Mouse (Mus musculus) kidney, embryonic 15.5 days (tissue): ENCODE results near the gene Atp8a1. TPM values are rescaled to one million over a fixed set of nuclear protein-coding genes. Genes with fewer than 3 reads are reported as not detected.
A peak's percentile ranks its signal among the peaks of the same experiment; 100 is the strongest.

Source experiments
- ATAC-seq: fragments of 200-750 bp; cut with Nextera tagmentation; replicated peaks from 2 replicates; pipeline ENCODE4 v1.8.0; 2017; ENCODE audit warnings: moderate TSS enrichment; ENCODE audit not compliant: low FRiP score
- H3K27ac ChIP-seq: fragments of 300-500 bp; sonication (generic); 2 replicates; pipeline ENCODE4 v1.5.1; 2015; ENCODE audit warnings: mild to moderate bottlenecking, inconsistent platforms
- H3K27me3 ChIP-seq: fragments of 300-500 bp; sonication (generic); 2 replicates; pipeline ENCODE4 v1.6.1; 2015; ENCODE audit warnings: inconsistent platforms
- H3K36me3 ChIP-seq: fragments of 300-500 bp; sonication (generic); 2 replicates; pipeline ENCODE4 v1.6.1; 2015; ENCODE audit warnings: inconsistent platforms
- H3K4me1 ChIP-seq: fragments of 300-500 bp; sonication (generic); 2 replicates; pipeline ENCODE4 v1.6.1; 2015; ENCODE audit warnings: inconsistent platforms
- H3K4me2 ChIP-seq: fragments of 300-500 bp; sonication (generic); 2 replicates; pipeline ENCODE4 v1.6.1; 2015; ENCODE audit warnings: moderate library complexity, mild to moderate bottlenecking, inconsistent platforms
- H3K4me3 ChIP-seq: fragments of 300-500 bp; sonication (generic); replicated peaks from 2 replicates; pipeline ENCODE4 v1.5.1; 2015; ENCODE audit warnings: mild to moderate bottlenecking, inconsistent platforms
- H3K9ac ChIP-seq: fragments of 300-500 bp; sonication (generic); 2 replicates; pipeline ENCODE4 v1.6.1; 2015; ENCODE audit warnings: mild to moderate bottlenecking, inconsistent platforms
- H3K9me3 ChIP-seq: fragments of 300-500 bp; sonication (generic); replicated peaks from 2 replicates; pipeline ENCODE4 v1.6.1; 2016; ENCODE audit warnings: inconsistent platforms
- WGBS: fragments of 180-500 bp; shearing (Covaris S2); methylation state at CpG from one replicate; pipeline ENCODE4 v1.1.7; 2015; ENCODE audit warnings: mixed read lengths; 5-methylcytosine and 5-hydroxymethylcytosine counted together
- polyA plus RNA-seq: library from polyadenylated mRNA; unstranded; fragments of >200 nt; fragmentation: Nextera tagmentation; extraction: Ambion mirVana; gene quantifications from 2 replicates; pipeline ENCODE4 v1.2.1, GENCODE M21; 2015

Atp8a1 gene
- polyA plus RNA-seq, 1 experiment from 2014 or later = 11.5 TPM

- Histone ChIP-seq H3K4me1 (peaks cover 34% of the 10 kb centered on the region), H3K4me3 (no peak overlapping the region), H3K36me3 (0 out of 2 replicates have a peak, but pooled peaks cover 3% of the 10 kb centered on the region), H3K27ac (peak overlapping the region; percentile 37; the same call in 1 of the 2 replicates), H3K27me3 (no peaks in the 10 kb centered on the region), H3K4me2 (peak overlapping the region; percentile 14; the same call in 1 of the 2 replicates), H3K9me3 (no peaks in the 10 kb centered on the region), H3K9ac (no peak overlapping the region)
- ATAC-seq = peak; percentile 55; the same call in 1 of the 2 replicates
- WGBS = 25% methylated on average over 8 of the region's 8 CpGs
Observed at GRCm38 (mm10) chr5:67641406-67642120, 205.7 kb downstream of the Atp8a1 start.

- H3K9me3 ChIP-seq = no peaks in the 10 kb centered on the region
- 0 out of 2 replicates have a peak, but pooled peaks cover 3% of the 10 kb centered on the region for H3K36me3 ChIP-seq
- ATAC-seq = peak; percentile 43
- no peak overlapping the region for H3K4me3 ChIP-seq
- H3K27ac ChIP-seq = peak overlapping the region; percentile 30
- no peak overlapping the region for H3K4me2 ChIP-seq
- WGBS = 50% methylated on average over 8 of the region's 8 CpGs
- H3K4me1 ChIP-seq = peaks cover 27% of the 10 kb centered on the region
- H3K9ac ChIP-seq = no peak overlapping the region
- H3K27me3 ChIP-seq = no peaks in the 10 kb centered on the region
Observed at GRCm38 (mm10) chr5:67640596-67641312, 206.5 kb downstream of the Atp8a1 start.

- no peaks in the 10 kb centered on the region for H3K9me3 ChIP-seq
- H3K27ac ChIP-seq = peak overlapping the region; percentile 20; the same call in 1 of the 2 replicates
- H3K4me2 ChIP-seq = no peak overlapping the region
- WGBS = 50% methylated on average over 3 of the region's 3 CpGs
- H3K4me1 ChIP-seq = peaks cover 22% of the 10 kb centered on the region
- H3K9ac ChIP-seq = no peak overlapping the region
- no peaks in the 10 kb centered on the region for H3K27me3 ChIP-seq
- 0 out of 2 replicates have a peak, but pooled peaks have one; percentile 23 for ATAC-seq
- H3K36me3 ChIP-seq = no peaks in the 10 kb centered on the region
- no peak overlapping the region for H3K4me3 ChIP-seq
Observed at GRCm38 (mm10) chr5:67634339-67634738, 212.9 kb downstream of the Atp8a1 start.

DNA sequence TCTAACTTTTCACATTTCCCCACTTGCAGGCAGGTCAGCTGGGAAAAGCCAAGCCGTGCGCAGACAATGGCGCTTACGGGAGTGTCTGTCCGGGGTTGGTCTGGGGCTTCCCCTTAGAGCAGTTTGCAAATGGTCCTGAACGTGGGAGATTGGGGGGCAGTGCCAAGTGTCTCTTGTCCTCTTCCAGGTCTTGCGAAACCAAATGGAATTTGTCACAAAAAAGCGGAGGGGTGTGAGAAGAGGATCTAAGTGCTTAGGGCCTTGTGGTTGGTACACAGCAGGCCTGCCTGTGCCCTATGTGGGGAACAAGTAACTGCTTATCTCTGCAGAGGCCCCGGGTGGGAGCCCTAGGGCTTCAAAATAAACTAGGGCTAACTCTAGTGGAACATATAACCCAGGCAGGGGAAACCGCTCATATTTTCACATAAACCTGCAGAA, 213.4 kb downstream of the Atp8a1 start:
- Histone ChIP-seq H3K4me1 (peaks cover 24% of the 10 kb centered on the region), H3K27ac (no peak overlapping the region), H3K36me3 (no peaks in the 10 kb centered on the region), H3K27me3 (no peaks in the 10 kb centered on the region), H3K4me3 (no peak overlapping the region), H3K9ac (no peak overlapping the region), H3K4me2 (no peak overlapping the region), H3K9me3 (no peaks in the 10 kb centered on the region)
- 0 out of 2 replicates have a peak, but pooled peaks have one; percentile 30 for ATAC-seq
- WGBS = 27% methylated on average over 10 of the region's 10 CpGs

GRCm38 (mm10) chr5:67633138-67633782, 214.0 kb downstream of the Atp8a1 start:
- H3K9me3 ChIP-seq = no peaks in the 10 kb centered on the region
- ATAC-seq = no peak
- 41% methylated on average over 7 of the region's 7 CpGs for WGBS
- H3K4me2 ChIP-seq = no peak overlapping the region
- H3K4me3 ChIP-seq = no peak overlapping the region
- H3K27ac ChIP-seq = no peak overlapping the region
- no peaks in the 10 kb centered on the region for H3K27me3 ChIP-seq
- H3K36me3 ChIP-seq = no peaks in the 10 kb centered on the region
- H3K4me1 ChIP-seq = peaks cover 28% of the 10 kb centered on the region
- H3K9ac ChIP-seq = no peak overlapping the region

GRCm38 (mm10) chr5:67631261-67631660, 216.0 kb downstream of the Atp8a1 start:
- Histone ChIP-seq H3K27ac (no peak overlapping the region), H3K9ac (no peak overlapping the region), H3K4me3 (no peak overlapping the region), H3K4me2 (no peak overlapping the region), H3K27me3 (no peaks in the 10 kb centered on the region), H3K9me3 (no peaks in the 10 kb centered on the region), H3K36me3 (no peaks in the 10 kb centered on the region), H3K4me1 (peaks cover 30% of the 10 kb centered on the region)
- WGBS = 94% methylated on average over 12 of the region's 12 CpGs
- no peak for ATAC-seq

- 69% methylated on average over 6 of the region's 6 CpGs for WGBS
- Histone ChIP-seq H3K27ac (peak overlapping the region; percentile 54; the same call in 1 of the 2 replicates), H3K4me1 (peaks cover 30% of the 10 kb centered on the region)
Observed at GRCm38 (mm10) chr5:67629861-67630260, 217.4 kb downstream of the Atp8a1 start.

GRCm38 (mm10) chr5:67629440-67629839, 217.8 kb downstream of the Atp8a1 start:
- Histone ChIP-seq H3K9ac (no peak overlapping the region), H3K4me3 (no peak overlapping the region), H3K27me3 (no peaks in the 10 kb centered on the region), H3K9me3 (no peaks in the 10 kb centered on the region), H3K27ac (peak overlapping the region; percentile 54), H3K4me2 (no peak overlapping the region), H3K36me3 (no peaks in the 10 kb centered on the region), H3K4me1 (peaks cover 30% of the 10 kb centered on the region)
- WGBS = 44% methylated on average over 7 of the region's 7 CpGs
- peak; percentile 83 for ATAC-seq

More at GRCm38 (mm10) chr5:67629861-67630260, 217.4 kb downstream of the Atp8a1 start:
- H3K4me3 ChIP-seq = no peak overlapping the region
- no peaks in the 10 kb centered on the region for H3K9me3 ChIP-seq
- no peak overlapping the region for H3K9ac ChIP-seq
- H3K36me3 ChIP-seq = no peaks in the 10 kb centered on the region
- ATAC-seq = peak; percentile 38; the same call in 1 of the 2 replicates
- H3K27me3 ChIP-seq = no peaks in the 10 kb centered on the region
- H3K4me2 ChIP-seq = no peak overlapping the region

- peaks cover 23% of the 10 kb centered on the region for H3K4me1 ChIP-seq
- H3K36me3 ChIP-seq = no peaks in the 10 kb centered on the region
- ATAC-seq = no peak
- H3K27me3 ChIP-seq = no peaks in the 10 kb centered on the region
- H3K9ac ChIP-seq = no peak overlapping the region
- H3K27ac ChIP-seq = no peak overlapping the region
- WGBS = 58% methylated on average over 9 of the region's 9 CpGs
- no peak overlapping the region for H3K4me3 ChIP-seq
- H3K4me2 ChIP-seq = no peak overlapping the region
- H3K9me3 ChIP-seq = no peaks in the 10 kb centered on the region
Observed at GRCm38 (mm10) chr5:67628180-67628940, 218.9 kb downstream of the Atp8a1 start.

DNA sequence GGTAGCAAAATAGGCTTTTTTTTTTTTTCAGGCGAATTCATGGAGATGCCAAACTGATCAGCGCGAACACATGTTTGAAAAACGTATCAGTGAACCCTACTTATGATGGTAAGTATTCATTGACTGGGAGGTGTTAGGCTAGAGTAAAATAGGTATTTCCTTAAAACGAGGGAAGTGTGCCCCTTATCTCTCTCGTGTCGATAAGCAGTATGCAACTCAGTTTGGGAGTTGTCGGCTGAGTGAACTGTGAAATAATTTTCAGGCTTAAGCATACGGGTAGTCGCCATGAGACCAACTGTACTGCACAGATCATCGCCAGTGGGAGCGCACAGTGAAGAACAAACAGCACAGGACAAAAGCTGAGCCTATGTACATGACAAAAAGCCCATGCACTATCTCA, 226.0 kb downstream of the Atp8a1 start:
- Histone ChIP-seq H3K4me3 (no peak overlapping the region), H3K9me3 (no peaks in the 10 kb centered on the region), H3K27me3 (no peaks in the 10 kb centered on the region), H3K4me2 (no peak overlapping the region), H3K36me3 (peaks cover 8% of the 10 kb centered on the region; the same call in 1 of the 2 replicates), H3K9ac (no peak overlapping the region), H3K4me1 (peaks cover 8% of the 10 kb centered on the region), H3K27ac (no peak overlapping the region)
- no peak for ATAC-seq
- WGBS = 86% methylated on average over 12 of the region's 12 CpGs

DNA sequence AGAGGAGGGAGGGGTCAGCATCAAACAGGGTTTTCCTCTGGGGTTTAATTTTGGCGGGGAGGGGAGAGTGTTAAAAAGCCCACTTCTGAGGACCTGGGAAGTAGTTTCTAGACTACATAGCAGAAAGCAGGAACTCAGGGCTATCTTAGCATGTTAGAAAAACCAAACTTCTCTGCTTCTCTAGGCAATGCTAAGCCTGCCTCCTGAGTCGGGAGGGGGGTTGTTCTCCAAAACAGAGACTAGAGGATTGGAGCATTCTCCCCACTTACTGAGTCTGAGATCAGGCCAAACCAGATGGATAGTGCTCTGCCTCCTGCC, 237.8 kb downstream of the Atp8a1 start:
- Histone ChIP-seq H3K4me3 (peak overlapping the region; percentile 66), H3K4me2 (peak overlapping the region; percentile 89), H3K9ac (peak overlapping the region; percentile 67), H3K36me3 (peaks cover 16% of the 10 kb centered on the region; the same call in 1 of the 2 replicates), H3K27ac (peak overlapping the region; percentile 95), H3K27me3 (peaks cover 47% of the 10 kb centered on the region), H3K9me3 (no peaks in the 10 kb centered on the region), H3K4me1 (peaks cover 49% of the 10 kb centered on the region)
- 6% methylated on average over 2 of the region's 2 CpGs for WGBS
- no peak for ATAC-seq
